Mouse (Mus musculus) adrenal gland, postnatal 25 days (tissue): Measurements from ENCODE around the gene Ndufa4l2. TPM values are rescaled to one million over a fixed set of nuclear protein-coding genes. Genes with fewer than 3 reads are reported as not detected.

Experiments used
- total RNA-seq: library from RNA; stranded (reverse); gene quantifications from 2 replicates; pipeline ENCODE4 v1.2.3, GENCODE M21; 2021

The Ndufa4l2 gene
- total RNA-seq, 1 experiment from 2014 or later = 50.0 TPM

Other genes with a start within 250 kb of the Ndufa4l2 start
- gene Dctn2, start 248.6 kb upstream of the Ndufa4l2 start, total RNA-seq = 159 and 197 TPM in 2 replicates
- 73.2 and 73.3 TPM in 2 replicates for gene Mbd6, start 225.9 kb upstream of the Ndufa4l2 start, total RNA-seq
- gene Mars, start 203.2 kb upstream of the Ndufa4l2 start, total RNA-seq = 110 and 135 TPM in 2 replicates
- 1.1 and 1.6 TPM in 2 replicates for gene Arhgap9, start 193.0 kb upstream of the Ndufa4l2 start, total RNA-seq
- gene Gli1, start 173.0 kb upstream of the Ndufa4l2 start, total RNA-seq = 2.6 and 4.8 TPM in 2 replicates
- not detected in 2 replicates for gene Inhbe, start 160.6 kb upstream of the Ndufa4l2 start, total RNA-seq
- 0.67 TPM in 1 of 2 replicates, not detected in the other for gene Inhbc, start 144.5 kb upstream of the Ndufa4l2 start, total RNA-seq
- gene R3hdm2, start 134.6 kb upstream of the Ndufa4l2 start, total RNA-seq = 122 and 149 TPM in 2 replicates
- gene Stac3, start 13.3 kb upstream of the Ndufa4l2 start, total RNA-seq = 2.8 and 4.9 TPM in 2 replicates
- 56.3 and 61.1 TPM in 2 replicates for gene Shmt2, start 7.5 kb downstream of the Ndufa4l2 start, total RNA-seq
- 8.3 and 10.0 TPM in 2 replicates for gene Nxph4, start 19.6 kb downstream of the Ndufa4l2 start, total RNA-seq
- 196 and 254 TPM in 2 replicates for gene Lrp1, start 106.2 kb downstream of the Ndufa4l2 start, total RNA-seq
- gene Stat6, start 128.0 kb downstream of the Ndufa4l2 start, total RNA-seq = 117 and 121 TPM in 2 replicates
- 9.6 and 13.7 TPM in 2 replicates for gene Nemp1, start 151.9 kb downstream of the Ndufa4l2 start, total RNA-seq
- gene Nab2, start 153.6 kb downstream of the Ndufa4l2 start, total RNA-seq = 19.0 and 21.7 TPM in 2 replicates
- 0.33 and 1.1 TPM in 2 replicates for gene Myo1a, start 190.2 kb downstream of the Ndufa4l2 start, total RNA-seq
- not detected in 2 replicates for gene Tac2, start 209.5 kb downstream of the Ndufa4l2 start, total RNA-seq
- 12.3 and 13.5 TPM in 2 replicates for gene Zbtb39, start 224.6 kb downstream of the Ndufa4l2 start, total RNA-seq
- 10.9 and 11.4 TPM in 2 replicates for gene Gpr182, start 236.8 kb downstream of the Ndufa4l2 start, total RNA-seq
- 0.57 and 1.3 TPM in 2 replicates for gene Rdh1, start 244.8 kb downstream of the Ndufa4l2 start, total RNA-seq
- gene Rdh16f1, start 244.8 kb downstream of the Ndufa4l2 start, total RNA-seq = 1.0 and 2.7 TPM in 2 replicates